Mouse (Mus musculus): ENCODE data around the gene Pgbd5. TPM values are rescaled to one million over a fixed set of nuclear protein-coding genes. Genes with fewer than 3 reads are reported as not detected.

Gene Pgbd5
- polyA plus RNA-seq, 1 experiment from 2014 or later = 9.9 TPM

DNA sequence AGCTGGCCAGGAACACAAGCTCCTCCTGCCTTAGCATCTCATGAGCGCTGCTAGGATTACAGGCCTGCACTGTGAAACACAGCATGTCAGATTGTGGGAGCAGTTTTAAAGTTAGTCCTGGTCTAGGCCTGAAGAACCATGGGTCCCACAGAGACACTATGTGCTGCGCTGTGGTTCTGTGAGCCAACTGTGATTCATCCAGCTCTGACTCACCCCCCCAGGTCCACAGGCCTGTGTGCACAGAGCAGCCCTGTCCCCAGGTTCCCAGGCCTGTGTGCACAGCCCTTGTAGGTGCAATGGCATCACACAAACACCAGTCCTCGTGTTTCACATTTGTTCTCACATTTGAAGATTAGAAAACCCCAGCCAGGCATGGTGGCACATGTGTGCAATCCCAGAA, 108.4 kb downstream of the Pgbd5 start:
- H3K4me3 ChIP-seq = no peak overlapping the region
- 88% methylated on average over 3 of the region's 3 CpGs for WGBS
- no peak for ATAC-seq (replicated peaks)
- H3K9me3 ChIP-seq = no peaks in the 10 kb centered on the region
- H3K4me1 ChIP-seq = peaks cover 8% of the 10 kb centered on the region; the same call in 1 of the 2 replicates
- H3K27ac ChIP-seq (replicated peaks) = peak overlapping the region; percentile 55
- no peak overlapping the region for H3K9ac ChIP-seq (replicated peaks)
- no peaks in the 10 kb centered on the region for H3K27me3 ChIP-seq
- peaks cover 34% of the 10 kb centered on the region for H3K36me3 ChIP-seq
- H3K4me2 ChIP-seq (replicated peaks) = no peak overlapping the region

DNA sequence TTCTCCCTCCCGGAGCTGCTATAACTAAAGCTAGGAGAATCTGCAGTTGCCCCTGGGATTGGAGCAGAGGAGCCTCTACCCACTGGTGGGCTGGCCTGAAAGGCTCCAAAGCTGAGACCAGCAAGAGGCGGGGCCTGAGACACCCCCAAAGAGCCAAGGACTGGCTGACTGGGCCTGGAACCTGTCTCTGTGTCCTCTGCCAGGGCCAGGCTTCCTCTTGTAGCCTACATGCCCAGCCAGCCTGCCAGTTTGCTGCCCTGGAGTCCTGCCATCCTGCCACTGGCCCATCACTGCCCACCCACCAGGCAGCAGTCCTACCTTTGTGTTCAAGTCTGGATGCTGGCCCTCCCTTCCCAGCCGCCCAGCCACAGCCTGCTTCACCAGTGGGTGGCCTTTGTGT, 109.0 kb downstream of the Pgbd5 start:
- H3K4me3 ChIP-seq = no peak overlapping the region
- no peaks in the 10 kb centered on the region for H3K27me3 ChIP-seq
- no peaks in the 10 kb centered on the region for H3K9me3 ChIP-seq
- H3K4me2 ChIP-seq (replicated peaks) = no peak overlapping the region
- H3K36me3 ChIP-seq = peaks cover 39% of the 10 kb centered on the region
- peak; percentile 86 for ATAC-seq (replicated peaks)
- 35% methylated on average over 2 of the region's 3 CpGs for WGBS
- no peak overlapping the region for H3K9ac ChIP-seq (replicated peaks)
- H3K27ac ChIP-seq (replicated peaks) = peak overlapping the region; percentile 55
- peaks cover 8% of the 10 kb centered on the region; the same call in 1 of the 2 replicates for H3K4me1 ChIP-seq

DNA sequence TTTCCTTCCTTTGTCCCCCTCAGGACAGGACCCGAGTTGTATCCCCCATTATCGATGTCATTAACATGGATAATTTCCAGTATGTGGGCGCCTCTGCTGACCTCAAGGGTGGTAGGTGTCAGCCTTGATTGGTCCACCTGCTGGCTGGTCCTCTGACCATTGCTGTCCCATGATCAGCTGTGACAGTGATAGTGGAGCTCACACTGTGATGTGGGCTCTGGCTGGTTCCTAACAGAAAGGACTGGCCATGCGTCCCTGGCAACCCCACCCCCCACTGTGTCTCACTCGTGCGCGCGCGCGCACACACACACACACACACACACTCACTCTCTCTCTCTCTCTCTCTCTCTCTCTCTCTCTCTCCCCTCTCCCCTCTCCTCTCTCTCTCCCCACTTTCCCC, 109.8 kb downstream of the Pgbd5 start:
- no peaks in the 10 kb centered on the region for H3K9me3 ChIP-seq
- H3K27ac ChIP-seq (replicated peaks) = no peak overlapping the region
- ATAC-seq (replicated peaks) = no peak
- 51% methylated on average over 10 of the region's 10 CpGs for WGBS
- H3K9ac ChIP-seq (replicated peaks) = no peak overlapping the region
- H3K27me3 ChIP-seq = no peaks in the 10 kb centered on the region
- H3K4me1 ChIP-seq = peaks cover 8% of the 10 kb centered on the region; the same call in 1 of the 2 replicates
- H3K4me3 ChIP-seq = no peak overlapping the region
- H3K36me3 ChIP-seq = peaks cover 38% of the 10 kb centered on the region
- no peak overlapping the region for H3K4me2 ChIP-seq (replicated peaks)

DNA sequence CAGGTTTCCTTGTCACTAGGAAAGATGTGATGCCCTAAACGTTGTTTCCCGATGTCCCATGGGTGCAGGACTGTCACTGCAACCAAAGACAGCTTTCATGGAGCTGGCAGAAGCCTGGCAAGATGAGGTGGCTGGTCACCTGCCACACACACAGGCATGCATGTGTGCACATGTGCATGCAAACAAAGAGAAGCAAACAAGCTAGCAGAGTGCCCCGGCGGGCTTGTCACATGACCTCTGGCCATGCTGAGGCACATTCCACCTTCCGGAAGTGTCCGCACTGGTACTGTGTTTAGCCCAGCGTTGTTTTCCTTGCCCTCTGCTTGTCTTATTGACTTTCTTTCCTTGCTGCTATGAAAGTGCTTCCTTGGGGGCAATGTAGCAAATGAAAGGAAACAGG, 111.2 kb downstream of the Pgbd5 start:
- Histone ChIP-seq H3K36me3 (peaks cover 37% of the 10 kb centered on the region), H3K27me3 (no peaks in the 10 kb centered on the region), H3K4me3 (no peak overlapping the region), H3K4me2 (replicated peaks) (no peak overlapping the region), H3K4me1 (peaks cover 12% of the 10 kb centered on the region; the same call in 1 of the 2 replicates), H3K9me3 (no peaks in the 10 kb centered on the region), H3K27ac (replicated peaks) (no peak overlapping the region), H3K9ac (replicated peaks) (no peak overlapping the region)
- no peak for ATAC-seq (replicated peaks)
- 86% methylated on average over 7 of the region's 7 CpGs for WGBS

DNA sequence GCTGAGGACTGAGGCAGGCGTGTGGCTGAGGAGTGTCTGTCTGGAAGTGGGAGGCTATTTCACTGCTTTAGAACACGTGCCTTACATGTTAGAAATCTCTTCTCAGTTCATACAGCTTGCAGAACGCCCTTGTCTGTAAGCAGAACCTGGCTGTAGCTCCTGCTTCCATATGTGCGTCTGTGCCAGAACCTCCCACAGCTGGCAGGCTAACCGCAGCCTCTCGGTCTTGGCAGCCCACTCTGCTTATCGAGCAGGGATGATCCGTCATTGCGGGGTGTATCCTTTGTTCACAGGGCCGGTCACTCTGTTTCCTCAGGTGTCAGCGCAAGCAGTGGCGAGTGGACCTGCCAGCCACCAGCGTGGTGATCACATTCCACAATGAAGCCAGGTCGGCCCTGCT, 116.1 kb downstream of the Pgbd5 start:
- no peak overlapping the region for H3K4me2 ChIP-seq (replicated peaks)
- H3K27me3 ChIP-seq = no peaks in the 10 kb centered on the region
- peaks cover 36% of the 10 kb centered on the region for H3K4me1 ChIP-seq
- ATAC-seq (replicated peaks) = no peak
- H3K9ac ChIP-seq (replicated peaks) = no peak overlapping the region
- WGBS = 88% methylated on average over 14 of the region's 14 CpGs
- H3K36me3 ChIP-seq = peaks cover 29% of the 10 kb centered on the region
- no peak overlapping the region for H3K4me3 ChIP-seq
- no peak overlapping the region for H3K27ac ChIP-seq (replicated peaks)
- H3K9me3 ChIP-seq = no peaks in the 10 kb centered on the region

DNA sequence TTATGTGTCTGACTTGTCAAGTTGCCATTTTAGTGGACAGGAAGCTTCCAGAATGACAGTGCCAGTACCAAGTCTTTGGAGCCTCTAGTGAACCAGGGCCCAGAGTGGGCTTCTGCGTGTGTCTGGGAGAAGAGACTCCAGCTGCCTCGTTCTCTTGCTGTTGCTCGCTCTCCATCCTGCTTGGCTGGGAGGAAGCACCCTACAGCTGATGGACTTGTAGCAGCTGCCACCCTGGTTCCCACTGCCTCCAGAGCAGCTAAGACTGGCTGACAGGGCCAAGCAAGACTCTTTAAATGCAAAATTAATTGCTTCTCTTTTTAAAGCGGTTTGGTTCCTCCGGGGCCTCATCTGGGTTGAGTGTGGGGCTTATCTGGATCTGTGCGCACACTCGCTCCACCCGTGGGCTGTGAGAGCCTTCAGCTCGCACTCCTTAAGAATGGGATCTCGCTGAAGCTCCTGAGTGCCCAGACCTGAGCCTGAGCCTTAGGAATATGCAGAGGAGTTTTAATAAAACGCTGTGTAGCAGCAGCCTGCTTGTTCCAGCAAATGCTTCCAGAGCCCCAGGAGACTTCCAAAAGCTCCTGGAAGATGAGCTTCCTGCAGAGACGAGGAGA, 118.1 kb downstream of the Pgbd5 start:
- Histone ChIP-seq H3K27ac (replicated peaks) (peak overlapping the region; percentile 76), H3K4me1 (peaks cover 55% of the 10 kb centered on the region), H3K36me3 (peaks cover 16% of the 10 kb centered on the region), H3K4me2 (replicated peaks) (no peak overlapping the region), H3K27me3 (no peaks in the 10 kb centered on the region), H3K4me3 (no peak overlapping the region), H3K9me3 (no peaks in the 10 kb centered on the region), H3K9ac (replicated peaks) (no peak overlapping the region)
- ATAC-seq (replicated peaks) = peak; percentile 48; the same call in 1 of the 2 replicates
- 43% methylated on average over 12 of the region's 12 CpGs for WGBS

DNA sequence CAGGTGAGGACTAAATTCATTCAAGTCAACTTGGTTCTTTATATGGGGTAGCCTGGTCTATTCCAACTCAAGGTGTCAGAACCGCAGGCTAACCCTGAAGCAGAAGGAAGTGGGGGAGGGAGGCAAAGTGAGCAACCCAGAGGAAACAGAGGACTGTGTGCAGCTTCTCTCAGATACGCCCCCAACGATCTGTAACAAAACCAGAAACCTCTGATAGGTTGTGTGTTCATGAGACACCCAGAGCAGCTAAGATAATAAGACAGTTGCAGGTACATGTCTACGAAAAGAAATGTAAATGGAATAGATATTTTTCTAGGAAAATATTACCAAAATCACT, 120.2 kb downstream of the Pgbd5 start:
- H3K9me3 ChIP-seq = no peaks in the 10 kb centered on the region
- H3K36me3 ChIP-seq = peaks cover 5% of the 10 kb centered on the region
- H3K27ac ChIP-seq (replicated peaks) = no peak overlapping the region
- 93% methylated on average over 4 of the region's 4 CpGs for WGBS
- no peak for ATAC-seq (replicated peaks)
- no peak overlapping the region for H3K4me2 ChIP-seq (replicated peaks)
- H3K27me3 ChIP-seq = no peaks in the 10 kb centered on the region
- H3K4me3 ChIP-seq = no peak overlapping the region
- H3K9ac ChIP-seq (replicated peaks) = no peak overlapping the region
- peaks cover 72% of the 10 kb centered on the region for H3K4me1 ChIP-seq

Other genes with a start within 250 kb of the Pgbd5 start
- 54.2 and 56.3 TPM in 2 replicates for gene Galnt2, start 208.3 kb downstream of the Pgbd5 start, polyA plus RNA-seq (2015; fragmentation: Nextera tagmentation; extraction: Ambion mirVana)
- gene Cog2, start 81.1 kb upstream of the Pgbd5 start, polyA plus RNA-seq (2015; fragmentation: Nextera tagmentation; extraction: Ambion mirVana) = 38.1 and 40.0 TPM in 2 replicates
- 0.19 and 0.23 TPM in 2 replicates for gene Agt, start 130.0 kb upstream of the Pgbd5 start, polyA plus RNA-seq (2015; fragmentation: Nextera tagmentation; extraction: Ambion mirVana)
- 0.08 and 0.11 TPM in 2 replicates for gene Capn9, start 136.5 kb upstream of the Pgbd5 start, polyA plus RNA-seq (2015; fragmentation: Nextera tagmentation; extraction: Ambion mirVana)
- 27.6 and 28.5 TPM in 2 replicates for gene 2310022B05Rik, start 223.7 kb upstream of the Pgbd5 start, polyA plus RNA-seq (2015; fragmentation: Nextera tagmentation; extraction: Ambion mirVana)